ENCODE assay signal across 8 mouse cellular contexts in the genomic region with DNA sequence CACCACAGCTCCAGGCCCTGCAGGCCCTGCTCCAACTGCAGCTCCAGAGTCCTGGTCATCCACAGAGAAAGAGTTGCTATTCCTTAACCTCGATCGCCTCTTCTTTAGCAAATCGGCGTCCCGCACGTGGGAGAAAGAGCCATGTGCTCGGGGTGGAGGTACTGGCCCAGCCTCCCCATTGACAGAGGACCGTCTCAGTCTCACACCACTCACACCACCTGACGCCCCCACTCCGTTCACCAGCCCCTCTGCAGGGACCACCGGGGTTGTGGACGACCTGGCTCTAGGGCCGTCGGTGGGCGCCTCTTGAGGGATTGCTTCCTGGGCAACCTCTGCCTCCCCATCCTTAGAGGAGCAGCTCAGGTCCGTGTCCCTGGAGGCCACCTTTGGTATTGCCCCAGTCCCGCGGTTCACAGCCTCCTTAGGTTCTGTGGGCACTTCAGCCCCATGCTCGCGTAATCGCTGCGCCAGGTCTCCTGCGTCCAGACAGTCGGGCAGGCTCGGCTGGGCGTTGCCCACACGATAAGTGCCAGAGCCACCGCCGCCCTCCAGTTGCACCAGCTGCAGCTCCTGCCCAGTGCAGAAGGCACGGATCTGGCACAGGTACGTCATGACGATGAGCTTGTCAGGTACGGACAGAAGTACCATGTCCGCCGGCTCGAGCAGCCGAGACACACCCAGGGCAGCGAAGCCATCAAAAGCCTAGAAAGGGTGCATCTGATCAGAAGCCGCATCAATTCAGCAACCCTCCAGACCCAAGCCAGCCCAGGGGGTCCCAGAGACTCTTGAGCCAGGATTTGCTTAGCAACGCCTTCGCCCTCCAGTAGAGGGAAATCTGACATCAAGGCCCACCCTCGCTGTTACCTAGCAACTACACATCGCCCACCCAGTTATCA. TPM values are rescaled to one million over a fixed set of nuclear protein-coding genes. Genes with fewer than 3 reads are reported as not detected.
DNase-seq lines count a peak whose midpoint lies in the region; ATAC-seq and TF ChIP-seq lines count a peak whose summit lies in the region.

No protein-coding gene starts in this region.

- H3K9me3 ChIP-seq in hindbrain, embryonic 16.5 days (ENCODE audit: control insufficient read depth, low read length), result no peaks in the 10 kb centered on the region
- no peaks in the 10 kb centered on the region for H3K9me3 ChIP-seq in liver, embryonic 11.5 days (ENCODE audit: control insufficient read depth, low read length)

- H3ac ChIP-seq in myocyte (ENCODE audit: control insufficient read depth, insufficient read length), result no peak overlapping the region

- peaks cover 17% of the 10 kb centered on the region for H3K4me1 ChIP-seq in hindbrain, embryonic 16.5 days (ENCODE audit: control insufficient read depth, insufficient read depth, low read depth, low read length)
- peaks cover 33% of the 10 kb centered on the region for H3K4me1 ChIP-seq in liver, embryonic 11.5 days (replicated peaks; ENCODE audit: control insufficient read depth, insufficient read depth, low read length)

- peaks cover 24% of the 10 kb centered on the region for H3K36me3 ChIP-seq in hindbrain, embryonic 16.5 days (ENCODE audit: control insufficient read depth, insufficient read depth, low read length)
- H3K36me3 ChIP-seq in liver, embryonic 11.5 days (ENCODE audit: control insufficient read depth, insufficient read depth, low read length), result peaks cover 46% of the 10 kb centered on the region
- peaks cover 48% of the 10 kb centered on the region for H3K36me3 ChIP-seq in myocyte (ENCODE audit: control insufficient read depth, insufficient read depth)

- peaks cover 27% of the 10 kb centered on the region for H3K79me2 ChIP-seq in myocyte (ENCODE audit: control insufficient read depth, insufficient read depth)

- H3K9ac ChIP-seq in hindbrain, embryonic 16.5 days (ENCODE audit: low read depth, low read length), result peak overlapping the region; percentile 59
- no peak overlapping the region for H3K9ac ChIP-seq in liver, embryonic 11.5 days (ENCODE audit: low read depth, low read length)

- ATAC-seq in hindbrain, embryonic 16.5 days, result peak; percentile 83
- peak; percentile 27; the same call in 1 of the 2 replicates for ATAC-seq in liver, embryonic 11.5 days (replicated peaks; ENCODE audit: low FRiP score)
- ATAC-seq in inflammation-experienced regulatory T-cells, adult 6 months, result no peak

- H3K27me3 ChIP-seq in hindbrain, embryonic 16.5 days (replicated peaks; ENCODE audit: control insufficient read depth, insufficient read depth, low read length), result no peaks in the 10 kb centered on the region
- no peaks in the 10 kb centered on the region for H3K27me3 ChIP-seq in liver, embryonic 11.5 days (replicated peaks; ENCODE audit: control insufficient read depth, insufficient read depth, low read length)
- no peaks in the 10 kb centered on the region for H3K27me3 ChIP-seq in myocyte (ENCODE audit: control insufficient read depth, insufficient read depth, insufficient read length)

- peak; percentile 73 for DNase-seq in spleen, adult 12 weeks (ENCODE audit: low spot score)
- no peak for DNase-seq in spleen, adult 18-20 months
- peak; percentile 53 for DNase-seq in embryo, embryonic 9.5 days (ENCODE audit: extremely low spot score)
- no peak for DNase-seq in liver, embryonic 11.5 days (ENCODE audit: low spot score)
- no peak for DNase-seq in urinary bladder, postnatal 4 days (ENCODE audit: low spot score in 2 of 2)

- H3K27ac ChIP-seq in hindbrain, embryonic 16.5 days (ENCODE audit: low read depth, low read length), result peak overlapping the region; percentile 59; the same call in 1 of the 2 replicates
- H3K27ac ChIP-seq in liver, embryonic 11.5 days (ENCODE audit: low read depth, low read length), result no peak overlapping the region

- H3K4me2 ChIP-seq in hindbrain, embryonic 16.5 days (ENCODE audit: low read length), result peak overlapping the region; percentile 57
- peak overlapping the region; percentile 37 for H3K4me2 ChIP-seq in liver, embryonic 11.5 days
- no peak overlapping the region for H3K4me2 ChIP-seq in myocyte (ENCODE audit: low read depth)

- 21% methylated on average over 43 of the region's 43 CpGs for WGBS in hindbrain, embryonic 16.5 days
- WGBS in liver, embryonic 11.5 days, result 59% methylated on average over 43 of the region's 43 CpGs

- peak overlapping the region; percentile 40 for H3K4me3 ChIP-seq in hindbrain, embryonic 16.5 days (ENCODE audit: low read length)
- H3K4me3 ChIP-seq in liver, embryonic 11.5 days (ENCODE audit: low read depth, low read length), result 0 out of 2 replicates have a peak overlapping the region, but pooled peaks have one; percentile 11
- no peak overlapping the region for H3K4me3 ChIP-seq in myocyte

- peak; percentile 43 for TF ChIP-seq POLR2A in myocyte (IDR thresholded peaks at IDR 0.05; ENCODE audit: insufficient read length, low read depth)

TF ChIP-seq in myocyte, 11 proteins besides CTCF, POLR2A, EP300 and RAD21:
- TF ChIP-seq POLR2AphosphoS2 (IDR thresholded peaks at IDR 0.05; ENCODE audit: insufficient read length, low read depth) (peak; percentile 54), SRF (IDR thresholded peaks at IDR 0.05; ENCODE audit: control insufficient read depth, insufficient read length, low read depth) (no peak), REST (IDR thresholded peaks at IDR 0.05; ENCODE audit: insufficient read depth, insufficient read length) (no peak), TCF12 (IDR thresholded peaks at IDR 0.05; ENCODE audit: insufficient read depth, poor library complexity, severe bottlenecking) (no peak), CEBPB (IDR thresholded peaks at IDR 0.05; ENCODE audit: insufficient read depth, poor library complexity, severe bottlenecking) (no peak), MAX (IDR thresholded peaks at IDR 0.05; ENCODE audit: low read depth) (no peak), USF1 (IDR thresholded peaks at IDR 0.05; ENCODE audit: low read depth) (no peak)

RNA-seq across cellular contexts. Expression of a gene that starts 10.1 kb away (rescaled TPM):
- 21.6 and 29.7 TPM in 2 replicates for polyA plus RNA-seq in hindbrain, embryonic 16.5 days (2015; fragmentation: Nextera tagmentation; extraction: Ambion mirVana)
- 64.9 and 67.1 TPM in 2 replicates for polyA plus RNA-seq in liver, embryonic 11.5 days (2014; fragmentation: Nextera tagmentation; extraction: Ambion mirVana)
- 97.4 TPM for polyA plus RNA-seq in myocyte (2012; fragmentation: generic; extraction: Trizol)
- polyA plus RNA-seq in inflammation-experienced regulatory T-cells, adult 6 months (2017; shearing (Covaris generic)), result 10 to 100 TPM; 12.5 to 43.4 (median 19.4) TPM

RNA-seq across cellular contexts. Expression of a gene that starts 11.9 kb away (rescaled TPM):
- not detected in 2 replicates for polyA plus RNA-seq in hindbrain, embryonic 16.5 days (2015; fragmentation: Nextera tagmentation; extraction: Ambion mirVana)
- 0.14 TPM in 1 of 2 replicates, not detected in the other for polyA plus RNA-seq in liver, embryonic 11.5 days (2014; fragmentation: Nextera tagmentation; extraction: Ambion mirVana)
- 0.12 TPM for polyA plus RNA-seq in myocyte (2012; fragmentation: generic; extraction: Trizol)
- 1 to 10 TPM; 1.5 to 5.7 (median 2.6) TPM for polyA plus RNA-seq in inflammation-experienced regulatory T-cells, adult 6 months (2017; shearing (Covaris generic))

RNA-seq across cellular contexts. Expression of a gene that starts 13.4 kb away (rescaled TPM):
- polyA plus RNA-seq in hindbrain, embryonic 16.5 days (2015; fragmentation: Nextera tagmentation; extraction: Ambion mirVana), result 118 and 128 TPM in 2 replicates
- polyA plus RNA-seq in liver, embryonic 11.5 days (2014; fragmentation: Nextera tagmentation; extraction: Ambion mirVana), result 47.5 and 49.8 TPM in 2 replicates
- polyA plus RNA-seq in myocyte (2012; fragmentation: generic; extraction: Trizol), result 77.4 TPM
- 10 to 100 TPM; 13.0 to 57.6 (median 36.1) TPM for polyA plus RNA-seq in inflammation-experienced regulatory T-cells, adult 6 months (2017; shearing (Covaris generic))

RNA-seq across cellular contexts. Expression of a gene that starts 24.7 kb away (rescaled TPM):
- polyA plus RNA-seq in hindbrain, embryonic 16.5 days (2015; fragmentation: Nextera tagmentation; extraction: Ambion mirVana), result 11.6 and 15.4 TPM in 2 replicates
- polyA plus RNA-seq in liver, embryonic 11.5 days (2014; fragmentation: Nextera tagmentation; extraction: Ambion mirVana), result 4.1 and 4.6 TPM in 2 replicates
- polyA plus RNA-seq in myocyte (2012; fragmentation: generic; extraction: Trizol), result 100 TPM
- under 1 TPM in 1 of 3 experiments, not detected in 2; 0.77 TPM for polyA plus RNA-seq in inflammation-experienced regulatory T-cells, adult 6 months (2017; shearing (Covaris generic))

RNA-seq across cellular contexts. Expression of a gene that starts 27.3 kb away (rescaled TPM):
- 22.6 and 24.8 TPM in 2 replicates for polyA plus RNA-seq in hindbrain, embryonic 16.5 days (2015; fragmentation: Nextera tagmentation; extraction: Ambion mirVana)
- 22.5 and 25.0 TPM in 2 replicates for polyA plus RNA-seq in liver, embryonic 11.5 days (2014; fragmentation: Nextera tagmentation; extraction: Ambion mirVana)
- polyA plus RNA-seq in myocyte (2012; fragmentation: generic; extraction: Trizol), result 34.9 TPM
- 10 to 100 TPM; 14.8 to 26.0 (median 21.1) TPM for polyA plus RNA-seq in inflammation-experienced regulatory T-cells, adult 6 months (2017; shearing (Covaris generic))

Comparison
In these comparisons a context has a peak if more than half of its experiments do, and no peak if none do; other contexts are left out.
1. DNase-seq: peak in spleen, adult 12 weeks (single experiment) and embryo, embryonic 9.5 days (single experiment); none in spleen, adult 18-20 months (0 of 2), liver, embryonic 11.5 days (single experiment) and urinary bladder, postnatal 4 days (0 of 2).